Mouse (Mus musculus) midbrain, postnatal 0 days (tissue): ENCODE data around the gene Sat2. TPM values are rescaled to one million over a fixed set of nuclear protein-coding genes. Genes with fewer than 3 reads are reported as not detected.

Experiments used
- ATAC-seq: fragments of 200-750 bp; cut with Nextera tagmentation; 2 replicates; pipeline ENCODE4 v1.8.0; 2017; ENCODE audit warnings: moderate number of reproducible peaks, mild to moderate bottlenecking, moderate TSS enrichment, moderate library complexity; ENCODE audit not compliant: low FRiP score
- DNase-seq: peaks from one replicate; pipeline ENCODE4 v3.0.0-alpha.2; 2015; ENCODE audit warnings: low spot score
- H3K27ac ChIP-seq: fragments of 300-500 bp; sonication (generic); 2 replicates; pipeline ENCODE4 v1.5.1; 2014; ENCODE audit warnings: low read depth, mild to moderate bottlenecking, low read length, mixed read lengths
- H3K27me3 ChIP-seq: fragments of 300-500 bp; sonication (generic); 2 replicates; pipeline ENCODE4 v1.6.1; 2014; ENCODE audit warnings: low read length, control low read depth, mixed read lengths; ENCODE audit not compliant: insufficient read depth
- H3K36me3 ChIP-seq: fragments of 300-500 bp; sonication (generic); 2 replicates; pipeline ENCODE4 v1.6.1; 2014; ENCODE audit warnings: low read length, control low read depth, mixed read lengths; ENCODE audit not compliant: insufficient read depth
- H3K4me1 ChIP-seq: fragments of 300-500 bp; sonication (generic); 2 replicates; pipeline ENCODE4 v1.6.1; 2014; ENCODE audit warnings: mild to moderate bottlenecking, control low read depth, antibody characterized with exemption, low read length, mixed read lengths; ENCODE audit not compliant: insufficient read depth
- H3K4me2 ChIP-seq: fragments of 300-500 bp; sonication (generic); 2 replicates; pipeline ENCODE4 v1.6.1; 2014; ENCODE audit warnings: low read depth, mild to moderate bottlenecking, low read length, mixed read lengths; ENCODE audit not compliant: poor library complexity, severe bottlenecking
- H3K4me3 ChIP-seq: fragments of 300-500 bp; sonication (generic); 2 replicates; pipeline ENCODE4 v1.5.1; 2014; ENCODE audit warnings: low read depth, mild to moderate bottlenecking, low read length, moderate library complexity
- H3K9ac ChIP-seq: fragments of 300-500 bp; sonication (generic); replicated peaks from 2 replicates; pipeline ENCODE4 v1.6.1; 2014; ENCODE audit warnings: mild to moderate bottlenecking, low read length, moderate library complexity, mixed read lengths; ENCODE audit not compliant: poor library complexity, severe bottlenecking
- H3K9me3 ChIP-seq: fragments of 300-500 bp; sonication (generic); 2 replicates; pipeline ENCODE4 v1.6.1; 2016; ENCODE audit warnings: low read length, control low read depth
- CTCF ChIP-seq: IDR thresholded peaks from 2 replicates; pipeline ENCODE4 v1.5.1; 2016; ENCODE audit warnings: antibody characterized with exemption, mild to moderate bottlenecking
- WGBS: fragments of 180-500 bp; shearing (Covaris S2); extraction: QIAGEN DNeasy Blood & Tissue Kit; methylation state at CpG from one replicate; pipeline ENCODE4 v1.1.7; 2014; 5-methylcytosine and 5-hydroxymethylcytosine counted together
- polyA plus RNA-seq: library from polyadenylated mRNA; unstranded; fragments of >200 nt; fragmentation: Nextera tagmentation; extraction: Ambion mirVana; gene quantifications from 2 replicates; pipeline ENCODE4 v1.2.1, GENCODE M21; 2015
- total RNA-seq: library from RNA; depleted of rRNA; stranded (reverse); fragments of >200 nt; gene quantifications from 2 replicates; pipeline ENCODE4 v1.2.3, GENCODE M21; 2014

Sat2 gene
- total and polyA plus RNA-seq, 2 experiments from 2014 or later, result 13.3 to 29.9 TPM

GRCm38 (mm10) chr11:69655264-69656064 lies 33.6 kb downstream of the Sat2 start, which contains the start of gene Sox15:
Gene Sox15 (plus strand): TSS chr11:69655314.
- WGBS, result 21% methylated on average over 34 of the region's 34 CpGs
- peaks cover 44% of the 10 kb centered on the region for H3K36me3 ChIP-seq
- DNase-seq (peak; percentile 84), ATAC-seq (0 out of 2 replicates have a peak, but pooled peaks have one; percentile 39)
- H3K4me2 ChIP-seq, result peak within 1 kb of the TSS; percentile 36; the same call in 1 of the 2 replicates
- 0 out of 2 replicates have a peak within 1 kb of the TSS, but pooled peaks have one; percentile 13 for H3K4me3 ChIP-seq
- H3K27ac ChIP-seq, result peak within 1 kb of the TSS; percentile 14; the same call in 1 of the 2 replicates
- H3K27me3 ChIP-seq, result no peaks in the 10 kb centered on the region
- no peaks in the 10 kb centered on the region for H3K9me3 ChIP-seq
- no peak within 1 kb of the TSS for H3K9ac ChIP-seq
- H3K4me1 ChIP-seq, result 0 out of 2 replicates have a peak, but pooled peaks cover 4% of the 10 kb centered on the region
- peak; percentile 85 for TF ChIP-seq CTCF

GRCm38 (mm10) chr11:69656065-69656455 lies 34.2 kb downstream of the Sat2 start:
- TF ChIP-seq CTCF, result no peak
- Histone ChIP-seq H3K9ac (no peak overlapping the region), H3K27ac (no peak overlapping the region), H3K4me2 (no peak overlapping the region), H3K9me3 (no peaks in the 10 kb centered on the region), H3K36me3 (peaks cover 38% of the 10 kb centered on the region), H3K4me3 (no peak overlapping the region), H3K4me1 (0 out of 2 replicates have a peak, but pooled peaks cover 4% of the 10 kb centered on the region), H3K27me3 (no peaks in the 10 kb centered on the region)
- DNase-seq (no peak), ATAC-seq (no peak)
- 88% methylated on average over 5 of the region's 5 CpGs for WGBS

- Histone ChIP-seq H3K27ac (no peak overlapping the region), H3K36me3 (peaks cover 32% of the 10 kb centered on the region), H3K4me1 (0 out of 2 replicates have a peak, but pooled peaks cover 10% of the 10 kb centered on the region), H3K4me3 (no peak overlapping the region), H3K27me3 (no peaks in the 10 kb centered on the region), H3K4me2 (no peak overlapping the region), H3K9ac (no peak overlapping the region), H3K9me3 (no peaks in the 10 kb centered on the region)
- DNase-seq (peak; percentile 76), ATAC-seq (no peak)
- TF ChIP-seq CTCF, result peak; percentile 89
- WGBS, result 81% methylated on average over 10 of the region's 10 CpGs
Observed at GRCm38 (mm10) chr11:69656617-69657461, 35.0 kb downstream of the Sat2 start.

- H3K4me2 ChIP-seq, result no peak overlapping the region
- TF ChIP-seq CTCF, result no peak
- DNase-seq, result no peak
- H3K27ac ChIP-seq, result no peak overlapping the region
- H3K4me3 ChIP-seq, result no peak overlapping the region
- WGBS, result 89% methylated on average over 15 of the region's 15 CpGs
- no peaks in the 10 kb centered on the region for H3K27me3 ChIP-seq
- H3K9me3 ChIP-seq, result no peaks in the 10 kb centered on the region
- H3K9ac ChIP-seq, result no peak overlapping the region
- 0 out of 2 replicates have a peak, but pooled peaks cover 10% of the 10 kb centered on the region for H3K4me1 ChIP-seq
- ATAC-seq, result no peak
- peaks cover 26% of the 10 kb centered on the region for H3K36me3 ChIP-seq
Observed at GRCm38 (mm10) chr11:69657462-69657881, 35.6 kb downstream of the Sat2 start.

- 0 out of 2 replicates have a peak, but pooled peaks cover 5% of the 10 kb centered on the region for H3K4me1 ChIP-seq
- peaks cover 42% of the 10 kb centered on the region for H3K36me3 ChIP-seq
- peak overlapping the region; percentile 49; the same call in 1 of the 2 replicates for H3K27ac ChIP-seq
- peak overlapping the region; percentile 51 for H3K4me2 ChIP-seq
- H3K4me3 ChIP-seq, result peak overlapping the region; percentile 57
- no peak for DNase-seq
- WGBS, result 66% methylated on average over 3 of the region's 3 CpGs
- TF ChIP-seq CTCF, result peak; percentile 19; the same call in 1 of the 2 replicates
- no peaks in the 10 kb centered on the region for H3K9me3 ChIP-seq
- no peak for ATAC-seq
- peak overlapping the region; percentile 66; the same call in 1 of the 2 replicates for H3K9ac ChIP-seq
- H3K27me3 ChIP-seq, result no peaks in the 10 kb centered on the region
Observed at GRCm38 (mm10) chr11:69661221-69661881, 39.5 kb downstream of the Sat2 start.
